Mouse (Mus musculus): ENCODE data around the gene D930007J09Rik. TPM values are rescaled to one million over a fixed set of nuclear protein-coding genes. Genes with fewer than 3 reads are reported as not detected.

The D930007J09Rik gene
- polyA plus RNA-seq, 2 experiments = 1.5 TPM; not detected in 1

DNA sequence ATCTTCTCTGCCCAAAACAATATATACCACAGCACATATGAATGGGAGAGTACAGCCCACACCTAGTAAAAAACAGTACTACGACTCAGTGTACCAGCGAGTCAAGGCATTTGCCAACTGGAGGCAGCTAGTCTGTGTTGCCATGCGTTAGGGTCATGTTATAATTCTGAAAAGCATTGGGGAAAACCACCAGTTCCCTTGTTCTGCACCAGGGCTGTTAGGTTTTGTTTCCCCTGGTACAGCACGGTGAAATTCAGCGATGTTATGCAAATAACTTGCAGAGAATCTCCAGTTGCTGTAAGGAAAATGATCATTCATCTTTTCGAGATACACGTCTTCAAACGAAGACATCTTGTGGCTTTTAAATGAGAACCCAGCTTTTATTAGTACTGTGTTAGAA is 22.9 kb upstream of the D930007J09Rik start:
- Histone ChIP-seq H3K27me3 (ENCODE audit: control insufficient read depth, insufficient read depth, low read length) (no peaks in the 10 kb centered on the region), H3K9ac (ENCODE audit: low read depth, low read length, severe bottlenecking) (no peak overlapping the region), H3K36me3 (ENCODE audit: control insufficient read depth, insufficient read depth, low read length) (peaks cover 15% of the 10 kb centered on the region), H3K27ac (replicated peaks; ENCODE audit: low read depth, low read length) (no peak overlapping the region), H3K9me3 (ENCODE audit: control insufficient read depth, low read length) (no peaks in the 10 kb centered on the region), H3K4me3 (replicated peaks; ENCODE audit: low read length) (no peak overlapping the region), H3K4me1 (ENCODE audit: control insufficient read depth, insufficient read depth, low read length) (no peaks in the 10 kb centered on the region), H3K4me2 (replicated peaks; ENCODE audit: low read depth, low read length, severe bottlenecking) (no peak overlapping the region)
- 92% methylated on average over 8 of the region's 8 CpGs for WGBS
- DNase-seq (ENCODE audit: low spot score) = no peak
- TF ChIP-seq POLR2A (IDR thresholded peaks at IDR 0.05; ENCODE audit: borderline replicate concordance, extremely low read depth, insufficient read depth, insufficient read length) = no peak
- no peak for ATAC-seq (ENCODE audit: low FRiP score, low read depth)

DNA sequence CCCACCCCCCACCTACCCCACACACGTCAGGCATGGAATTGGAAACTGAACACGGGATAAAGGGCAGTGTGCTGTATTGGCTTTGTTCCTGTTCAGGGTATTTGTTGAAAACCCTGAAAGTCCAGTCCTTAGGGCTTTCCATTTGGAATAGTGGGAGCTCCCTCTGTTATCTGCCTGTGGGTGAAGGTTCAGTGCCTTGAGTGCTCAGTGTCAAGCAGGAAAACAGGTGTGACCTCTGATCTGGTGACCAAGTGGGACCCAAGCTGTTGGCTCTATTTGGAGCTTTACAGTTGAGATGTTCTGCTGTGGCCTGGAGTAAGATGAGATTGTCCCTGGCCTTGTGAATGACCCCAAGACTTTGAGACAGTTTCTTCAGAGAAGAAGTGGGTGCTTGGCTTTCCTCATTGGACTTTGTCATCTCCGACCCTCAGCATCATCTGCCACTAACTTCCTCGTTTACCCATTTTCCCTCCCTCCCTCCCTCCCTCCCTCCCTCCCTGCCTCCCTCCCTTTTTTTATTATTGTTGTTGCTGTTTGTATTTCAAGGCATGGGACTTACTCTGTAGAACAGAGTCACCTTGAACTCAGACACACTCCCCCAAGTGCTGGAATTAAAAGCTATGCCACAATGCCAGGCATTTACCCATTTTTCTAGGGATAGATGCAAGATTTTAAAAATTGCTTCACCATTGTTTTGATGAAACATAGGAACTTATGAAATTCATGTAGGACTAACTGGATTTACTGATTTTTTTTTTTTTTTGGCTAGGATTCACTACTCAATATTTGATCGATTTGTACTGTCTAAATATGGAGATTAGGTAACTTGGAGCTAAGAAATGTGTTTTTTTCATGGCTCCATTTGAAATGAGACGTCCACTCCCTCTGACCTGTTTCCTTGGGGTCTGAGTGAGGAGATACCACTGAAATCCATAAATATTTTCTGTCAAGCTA is 22.0 kb upstream of the D930007J09Rik start:
- Histone ChIP-seq H3K4me3 (replicated peaks; ENCODE audit: low read length) (no peak overlapping the region), H3K4me2 (replicated peaks; ENCODE audit: low read depth, low read length, severe bottlenecking) (no peak overlapping the region), H3K36me3 (ENCODE audit: control insufficient read depth, insufficient read depth, low read length) (peaks cover 23% of the 10 kb centered on the region), H3K9ac (ENCODE audit: low read depth, low read length, severe bottlenecking) (no peak overlapping the region), H3K27me3 (ENCODE audit: control insufficient read depth, insufficient read depth, low read length) (no peaks in the 10 kb centered on the region), H3K4me1 (ENCODE audit: control insufficient read depth, insufficient read depth, low read length) (no peaks in the 10 kb centered on the region), H3K27ac (replicated peaks; ENCODE audit: low read depth, low read length) (no peak overlapping the region), H3K9me3 (ENCODE audit: control insufficient read depth, low read length) (no peaks in the 10 kb centered on the region)
- DNase-seq (ENCODE audit: low spot score) = no peak
- WGBS = 78% methylated on average over 6 of the region's 6 CpGs
- no peak for ATAC-seq (ENCODE audit: low FRiP score, low read depth)
- no peak for TF ChIP-seq POLR2A (IDR thresholded peaks at IDR 0.05; ENCODE audit: borderline replicate concordance, extremely low read depth, insufficient read depth, insufficient read length)

DNA sequence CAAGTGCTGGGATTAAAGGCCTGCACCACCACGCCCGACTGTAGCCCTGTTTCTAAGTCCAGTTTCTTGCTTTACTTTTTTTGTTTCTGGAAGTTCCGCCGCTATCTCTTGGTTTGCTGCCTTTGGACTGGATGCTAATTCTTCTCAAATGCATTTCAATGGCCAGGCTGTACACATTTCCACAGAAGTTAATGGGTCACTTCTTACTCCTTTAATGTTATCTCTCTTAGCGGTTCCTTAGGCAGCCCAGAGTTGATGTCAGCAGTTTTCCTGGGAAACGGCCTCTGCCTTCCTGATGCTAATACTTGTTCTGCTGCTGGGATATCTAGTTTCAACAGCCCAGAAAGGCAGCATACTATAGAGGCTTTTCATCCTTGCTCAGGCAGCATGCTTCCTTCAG is 20.5 kb upstream of the D930007J09Rik start:
- Histone ChIP-seq H3K9me3 (ENCODE audit: control insufficient read depth, low read length) (no peaks in the 10 kb centered on the region), H3K27me3 (ENCODE audit: control insufficient read depth, insufficient read depth, low read length) (no peaks in the 10 kb centered on the region), H3K4me1 (ENCODE audit: control insufficient read depth, insufficient read depth, low read length) (no peaks in the 10 kb centered on the region), H3K27ac (replicated peaks; ENCODE audit: low read depth, low read length) (no peak overlapping the region), H3K9ac (ENCODE audit: low read depth, low read length, severe bottlenecking) (no peak overlapping the region), H3K36me3 (ENCODE audit: control insufficient read depth, insufficient read depth, low read length) (peaks cover 38% of the 10 kb centered on the region), H3K4me3 (replicated peaks; ENCODE audit: low read length) (no peak overlapping the region), H3K4me2 (replicated peaks; ENCODE audit: low read depth, low read length, severe bottlenecking) (no peak overlapping the region)
- DNase-seq (ENCODE audit: low spot score) (no peak), ATAC-seq (ENCODE audit: low FRiP score, low read depth) (no peak)
- TF ChIP-seq POLR2A (IDR thresholded peaks at IDR 0.05; ENCODE audit: borderline replicate concordance, extremely low read depth, insufficient read depth, insufficient read length) = no peak
- 82% methylated on average over 6 of the region's 6 CpGs for WGBS

DNA sequence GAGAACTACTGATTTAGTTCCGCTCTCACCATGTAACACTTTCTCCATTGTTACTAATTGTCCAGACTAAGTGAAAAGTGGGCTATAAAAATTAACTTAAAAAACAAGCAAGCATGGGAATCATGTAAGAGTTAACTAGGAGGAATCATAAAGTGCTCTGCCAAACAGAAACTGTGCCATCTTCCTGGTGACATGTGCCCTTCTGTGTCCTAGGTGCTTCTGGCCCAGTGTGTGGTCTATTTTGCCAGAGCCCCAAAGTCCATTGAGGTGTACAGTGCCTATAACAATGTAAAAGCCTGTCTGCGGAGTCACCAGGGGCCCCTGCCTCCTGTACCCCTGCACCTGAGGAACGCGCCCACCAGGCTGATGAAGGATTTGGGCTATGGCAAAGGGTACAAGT is 19.0 kb upstream of the D930007J09Rik start:
- Histone ChIP-seq H3K27ac (replicated peaks; ENCODE audit: low read depth, low read length) (no peak overlapping the region), H3K4me2 (replicated peaks; ENCODE audit: low read depth, low read length, severe bottlenecking) (no peak overlapping the region), H3K4me3 (replicated peaks; ENCODE audit: low read length) (no peak overlapping the region), H3K9me3 (ENCODE audit: control insufficient read depth, low read length) (no peaks in the 10 kb centered on the region), H3K9ac (ENCODE audit: low read depth, low read length, severe bottlenecking) (no peak overlapping the region), H3K27me3 (ENCODE audit: control insufficient read depth, insufficient read depth, low read length) (no peaks in the 10 kb centered on the region), H3K4me1 (ENCODE audit: control insufficient read depth, insufficient read depth, low read length) (no peaks in the 10 kb centered on the region), H3K36me3 (ENCODE audit: control insufficient read depth, insufficient read depth, low read length) (peaks cover 49% of the 10 kb centered on the region)
- TF ChIP-seq POLR2A (IDR thresholded peaks at IDR 0.05; ENCODE audit: borderline replicate concordance, extremely low read depth, insufficient read depth, insufficient read length) = no peak
- DNase-seq (ENCODE audit: low spot score) (no peak), ATAC-seq (ENCODE audit: low FRiP score, low read depth) (no peak)
- WGBS = 98% methylated on average over 4 of the region's 4 CpGs

- no peaks in the 10 kb centered on the region for H3K9me3 ChIP-seq (ENCODE audit: control insufficient read depth, low read length)
- peak; percentile 41; the same call in 1 of the 2 replicates for ATAC-seq (ENCODE audit: low FRiP score, low read depth)
- no peak overlapping the region for H3K4me2 ChIP-seq (replicated peaks; ENCODE audit: low read depth, low read length, severe bottlenecking)
- H3K4me3 ChIP-seq (replicated peaks; ENCODE audit: low read length) = no peak overlapping the region
- no peak for DNase-seq (ENCODE audit: low spot score)
- no peak for TF ChIP-seq POLR2A (IDR thresholded peaks at IDR 0.05; ENCODE audit: borderline replicate concordance, extremely low read depth, insufficient read depth, insufficient read length)
- H3K9ac ChIP-seq (ENCODE audit: low read depth, low read length, severe bottlenecking) = no peak overlapping the region
- H3K36me3 ChIP-seq (ENCODE audit: control insufficient read depth, insufficient read depth, low read length) = peaks cover 62% of the 10 kb centered on the region
- WGBS = 92% methylated on average over 5 of the region's 5 CpGs
- H3K4me1 ChIP-seq (ENCODE audit: control insufficient read depth, insufficient read depth, low read length) = no peaks in the 10 kb centered on the region
- no peak overlapping the region for H3K27ac ChIP-seq (replicated peaks; ENCODE audit: low read depth, low read length)
- H3K27me3 ChIP-seq (ENCODE audit: control insufficient read depth, insufficient read depth, low read length) = no peaks in the 10 kb centered on the region
These were observed 17.3 kb upstream of the D930007J09Rik start for GRCm38 (mm10) chr13:32819926-32820325.
